Mouse (Mus musculus) right cerebral cortex, adult 18-20 months (tissue): Measurements from ENCODE around the gene 2410004P03Rik.
"Not testable (repeated sequence)": the region's sequence is repeated elsewhere in the genome, so short reads cannot be mapped to it uniquely, and the experiment has no call there.

Experiments
- DNase-seq: peaks from one replicate; pipeline ENCODE4 v3.0.0; 2022; ENCODE audit warnings: mixed read lengths

The 2410004P03Rik gene

GRCm38 (mm10) chr12:17011100-17011870 lies at the start of gene 2410004P03Rik:
TSS of gene 2410004P03Rik (minus strand) at chr12:17011727.
- DNase-seq: peak; percentile 68

- DNase-seq: no peak
Measured at GRCm38 (mm10) chr12:17061183-17061722, 49.7 kb upstream of the 2410004P03Rik start.

DNA sequence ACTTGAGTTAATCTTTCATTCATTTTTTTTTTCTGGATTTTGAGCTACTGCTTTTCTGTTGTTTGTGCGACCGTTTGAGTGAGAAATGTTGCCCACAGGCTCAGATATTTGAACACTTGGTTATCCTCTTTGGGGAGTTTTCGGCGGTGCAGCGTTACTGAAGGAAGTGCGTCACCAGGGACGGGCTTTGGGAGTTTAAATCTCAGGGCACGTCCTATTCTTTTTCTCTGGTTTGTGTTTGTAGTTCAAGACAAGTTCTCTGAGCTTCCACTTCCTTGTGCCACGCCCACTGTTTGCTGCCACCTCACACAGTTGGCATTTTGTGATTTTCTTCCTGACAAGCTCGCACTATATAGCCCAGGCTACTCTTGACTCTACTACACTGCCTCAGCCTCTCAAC lies 47.0 kb upstream of the 2410004P03Rik start:
- DNase-seq: no peak

DNA sequence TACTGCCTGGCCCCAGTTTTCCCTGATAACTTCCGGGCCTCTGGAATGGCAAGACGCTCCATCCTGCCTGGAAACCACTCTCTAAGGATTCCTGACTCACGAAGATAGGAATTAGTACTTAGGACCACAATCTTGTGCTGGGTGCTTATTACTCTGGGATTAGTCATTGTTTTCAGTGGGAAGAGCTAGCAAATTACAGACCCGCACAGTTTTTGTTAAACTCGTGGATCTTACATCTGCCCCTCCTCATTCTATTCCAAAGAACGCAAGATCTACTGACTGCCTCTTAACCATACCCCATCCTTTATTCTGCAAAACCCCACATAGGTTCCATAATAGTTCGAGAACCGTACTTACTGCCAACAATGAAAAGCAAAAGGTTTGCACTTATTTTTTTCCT lies 45.6 kb upstream of the 2410004P03Rik start:
- DNase-seq: no peak

GRCm38 (mm10) chr12:17055766-17056165 lies 44.2 kb upstream of the 2410004P03Rik start:
- DNase-seq: no peak

GRCm38 (mm10) chr12:17054691-17055090 lies 43.2 kb upstream of the 2410004P03Rik start:
- no peak for DNase-seq

DNA sequence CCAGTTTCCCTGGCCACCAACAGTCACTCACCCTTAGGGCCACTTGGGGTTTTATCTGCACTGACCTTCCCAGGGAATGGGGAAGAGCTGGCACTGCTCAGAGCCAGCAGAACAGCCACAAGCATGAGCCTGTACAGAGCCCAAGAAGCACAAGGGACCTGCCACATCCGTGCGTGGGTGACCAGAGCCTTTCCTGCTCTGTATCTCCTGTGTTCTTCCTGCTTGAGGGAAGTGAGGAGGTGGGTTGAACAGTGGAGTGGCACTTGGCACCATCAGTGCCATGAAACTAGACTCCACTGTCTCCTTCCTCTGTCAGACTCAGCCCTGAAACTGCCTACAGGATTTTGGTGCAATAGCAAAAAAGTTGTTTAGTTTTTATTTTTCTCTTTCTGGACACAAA lies 41.1 kb upstream of the 2410004P03Rik start:
- peak; percentile 59 for DNase-seq

DNA sequence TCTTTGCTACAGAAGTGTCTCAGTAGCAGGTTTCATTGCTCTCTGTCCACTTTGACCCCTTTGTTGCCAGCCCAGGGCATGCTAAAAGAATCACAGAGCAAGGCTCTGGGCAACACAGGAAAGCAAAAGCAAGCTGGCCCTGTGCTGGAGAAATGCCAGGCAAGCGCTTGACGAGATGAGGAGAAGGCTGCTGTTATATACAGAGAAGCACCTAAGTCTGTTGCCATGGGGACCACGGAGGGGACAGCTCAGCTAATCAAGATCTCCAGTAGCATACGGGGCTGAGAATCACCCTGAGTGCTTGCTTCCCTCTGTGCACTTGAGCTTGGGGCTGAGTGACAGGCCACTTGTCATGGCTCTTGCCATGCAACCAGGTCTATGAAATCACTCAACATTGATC lies 39.5 kb upstream of the 2410004P03Rik start:
- DNase-seq: peak; percentile 59

DNA sequence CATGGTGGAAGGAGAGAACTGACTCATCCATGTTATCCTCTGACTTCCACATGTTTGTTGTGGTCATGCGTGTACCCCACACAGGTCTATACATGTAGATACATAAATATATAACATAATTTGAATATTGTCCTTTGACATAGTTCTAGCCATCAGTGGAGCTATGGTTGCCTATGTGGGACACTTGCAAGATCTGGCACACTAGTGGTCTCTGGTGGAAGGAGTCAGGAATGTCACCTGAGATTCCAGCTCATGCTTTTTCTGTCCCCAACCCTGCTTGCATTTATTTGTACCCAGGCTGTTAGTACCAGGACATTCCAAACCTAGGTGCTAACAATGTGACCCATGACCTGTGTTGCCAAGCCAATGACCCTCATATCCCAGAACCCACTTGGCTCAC lies 38.3 kb upstream of the 2410004P03Rik start:
- no peak for DNase-seq

GRCm38 (mm10) chr12:17048979-17049612 lies 37.6 kb upstream of the 2410004P03Rik start:
- no peak for DNase-seq

- DNase-seq: no peak
Measured at GRCm38 (mm10) chr12:17043311-17043710, 31.8 kb upstream of the 2410004P03Rik start.

DNA sequence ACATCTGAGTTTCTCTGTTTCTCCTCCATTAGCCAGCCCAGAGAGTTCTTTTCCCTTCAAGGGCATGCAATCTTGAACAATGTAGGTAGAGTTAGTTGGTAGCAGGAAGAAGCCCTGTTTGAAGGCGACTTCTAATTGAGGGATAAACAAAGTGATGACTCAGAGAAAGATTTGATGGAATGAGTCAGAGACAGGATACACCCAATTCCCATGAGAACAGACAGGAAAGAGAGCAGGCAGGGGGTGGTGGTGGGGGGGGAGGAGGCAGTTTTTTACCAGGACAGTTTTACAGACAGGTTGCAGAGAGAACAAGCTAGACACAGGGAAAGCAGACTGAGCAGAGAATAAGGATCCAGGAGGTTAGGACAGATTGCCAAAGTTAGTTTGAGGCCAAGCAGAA lies 29.0 kb upstream of the 2410004P03Rik start:
- DNase-seq: no peak

DNA sequence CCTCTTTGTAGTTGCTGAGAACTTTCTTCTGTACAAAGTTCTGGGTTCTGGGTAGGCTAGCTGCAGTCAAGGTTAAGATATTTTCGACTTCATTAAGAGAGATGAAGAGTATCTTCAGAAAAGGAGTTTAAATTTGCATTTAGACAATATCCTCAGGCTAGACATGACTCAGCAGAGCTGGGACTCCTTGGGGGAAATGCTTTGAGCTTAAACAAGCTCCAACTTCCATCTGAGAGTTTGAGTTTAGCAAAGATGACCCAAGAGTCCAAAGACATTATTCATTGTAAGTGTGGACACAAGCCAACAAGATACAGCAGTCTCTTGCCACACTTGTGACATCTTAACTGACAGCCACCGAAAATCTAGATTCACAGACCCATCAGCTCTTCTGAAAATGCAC lies 27.9 kb upstream of the 2410004P03Rik start:
- DNase-seq: no peak

- DNase-seq: no peak
Measured at GRCm38 (mm10) chr12:17038246-17038645, 26.7 kb upstream of the 2410004P03Rik start.

DNA sequence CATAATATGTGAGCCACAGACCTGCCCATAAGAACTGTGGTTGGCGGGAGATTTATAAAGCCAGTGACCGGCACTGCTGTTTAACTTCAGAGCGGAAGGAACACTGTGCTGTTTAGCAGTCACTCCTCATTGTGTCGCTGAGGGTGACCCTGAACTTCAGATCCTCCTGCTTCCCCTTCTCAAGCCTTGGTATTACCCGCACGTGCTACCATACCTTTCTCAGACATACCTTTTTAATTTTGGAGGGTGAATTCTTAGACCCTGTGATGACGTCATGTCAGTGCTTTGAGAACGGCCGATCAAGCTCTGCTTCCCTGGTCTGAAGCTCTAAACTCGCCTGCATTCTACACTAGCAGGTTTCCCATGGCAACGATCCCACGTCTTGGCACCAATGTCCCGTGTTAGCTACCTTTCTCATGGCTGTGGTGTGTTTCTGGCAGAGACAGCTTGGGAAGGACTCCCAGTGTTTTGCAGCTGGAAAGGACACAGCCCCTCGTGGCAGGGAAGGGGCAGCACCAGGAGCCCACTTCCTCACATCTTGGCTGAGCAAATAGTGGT lies 25.6 kb upstream of the 2410004P03Rik start:
- peak; percentile 67 for DNase-seq

- no peak for DNase-seq
Measured at GRCm38 (mm10) chr12:17036532-17036931, 25.0 kb upstream of the 2410004P03Rik start.

- DNase-seq: no peak
Measured at GRCm38 (mm10) chr12:17035128-17035527, 23.6 kb upstream of the 2410004P03Rik start.

DNA sequence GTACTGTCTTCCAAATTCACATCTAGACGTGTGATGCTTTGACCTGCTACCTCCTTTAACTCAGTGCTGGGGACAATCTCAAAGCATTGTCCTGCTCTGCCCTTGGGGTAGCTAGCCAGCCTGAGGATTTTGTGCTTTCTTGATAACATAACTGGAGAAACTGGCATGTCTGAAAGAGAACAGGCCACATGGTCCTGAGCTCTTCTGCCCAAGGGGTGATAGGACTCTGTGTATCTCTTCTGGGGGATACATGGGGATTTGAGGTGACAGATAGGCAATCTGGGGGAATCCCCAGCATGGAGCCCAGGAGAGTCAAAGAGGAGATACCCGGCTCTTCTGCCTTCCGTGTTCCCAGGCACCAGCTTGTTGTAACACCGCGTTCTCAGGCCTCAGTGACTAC lies 23.1 kb upstream of the 2410004P03Rik start:
- DNase-seq: no peak

DNA sequence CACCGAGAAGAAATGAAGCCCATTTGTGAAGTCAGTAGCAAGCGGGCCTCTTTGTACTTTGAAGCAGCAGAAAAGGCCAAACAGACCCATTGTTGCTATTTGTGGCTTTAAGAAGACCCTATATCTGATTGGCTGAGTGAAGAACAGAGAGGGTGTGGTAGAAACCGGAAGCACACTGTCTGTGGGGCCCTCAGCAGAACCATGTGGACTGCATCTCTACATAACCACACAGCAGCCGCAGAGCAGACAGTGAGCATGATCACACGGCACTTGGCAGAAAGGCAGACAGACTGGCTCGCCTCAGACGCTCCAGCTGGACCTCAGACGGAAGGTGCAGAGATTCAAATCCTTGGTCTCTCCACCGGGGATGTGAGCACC lies 21.9 kb upstream of the 2410004P03Rik start:
- DNase-seq: no peak

- peak; percentile 83 for DNase-seq
Measured at GRCm38 (mm10) chr12:17032694-17033463, 21.4 kb upstream of the 2410004P03Rik start.

- no peak for DNase-seq
Measured at GRCm38 (mm10) chr12:17024554-17025110, 13.1 kb upstream of the 2410004P03Rik start.

DNA sequence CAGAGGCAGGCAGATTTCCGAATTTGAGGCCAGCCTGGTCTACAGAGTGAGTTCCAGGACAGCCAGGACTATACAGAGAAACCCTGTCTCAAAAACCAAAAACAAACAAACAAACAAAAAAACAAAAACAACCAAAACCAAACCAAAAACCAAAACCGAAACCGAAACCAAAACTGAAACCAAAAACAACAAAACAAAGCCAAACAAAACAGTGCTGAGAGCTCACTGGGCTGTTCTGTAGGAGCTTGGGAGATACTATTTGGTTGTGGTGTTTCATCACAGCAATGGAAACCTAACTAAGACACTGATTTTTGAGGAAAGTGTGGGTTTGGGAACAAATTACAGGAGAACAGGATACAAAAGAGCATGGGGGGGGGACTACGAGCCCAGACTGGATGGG lies 10.6 kb upstream of the 2410004P03Rik start:
- DNase-seq: no peak

GRCm38 (mm10) chr12:17021125-17021524 lies 9.6 kb upstream of the 2410004P03Rik start:
- not testable (repeated sequence) for DNase-seq
